Mouse (Mus musculus) hindbrain, embryonic 12.5 days (tissue): Measurements from ENCODE around the gene Zfand6. TPM values are rescaled to one million over a fixed set of nuclear protein-coding genes. Genes with fewer than 3 reads are reported as not detected.

ENCODE experiments used
- ATAC-seq: fragments of 200-750 bp; cut with Nextera tagmentation; 2 replicates; pipeline ENCODE4 v1.8.0; 2017; ENCODE audit warnings: moderate TSS enrichment; ENCODE audit not compliant: low FRiP score
- H3K27ac ChIP-seq: fragments of 300-500 bp; sonication (generic); 2 replicates; pipeline ENCODE4 v1.5.1; 2016; ENCODE audit warnings: mild to moderate bottlenecking
- H3K27me3 ChIP-seq: fragments of 300-500 bp; sonication (generic); 2 replicates; pipeline ENCODE4 v1.6.1; 2016; ENCODE audit warnings: mild to moderate bottlenecking
- H3K36me3 ChIP-seq: fragments of 300-500 bp; sonication (generic); 2 replicates; pipeline ENCODE4 v1.6.1; 2016; ENCODE audit warnings: mild to moderate bottlenecking
- H3K4me1 ChIP-seq: fragments of 300-500 bp; sonication (generic); 2 replicates; pipeline ENCODE4 v1.6.1; 2016
- H3K4me2 ChIP-seq: fragments of 300-500 bp; sonication (generic); replicated peaks from 2 replicates; pipeline ENCODE4 v1.6.1; 2016; ENCODE audit warnings: mild to moderate bottlenecking
- H3K4me3 ChIP-seq: fragments of 300-500 bp; sonication (generic); 2 replicates; pipeline ENCODE4 v1.5.1; 2016; ENCODE audit warnings: mild to moderate bottlenecking
- H3K9ac ChIP-seq: fragments of 300-500 bp; sonication (generic); 2 replicates; pipeline ENCODE4 v1.6.1; 2016; ENCODE audit warnings: mild to moderate bottlenecking, moderate library complexity
- H3K9me3 ChIP-seq: fragments of 300-500 bp; sonication (generic); replicated peaks from 2 replicates; pipeline ENCODE4 v1.6.1; 2016; ENCODE audit warnings: mild to moderate bottlenecking
- WGBS: fragments of 180-500 bp; shearing (Covaris S2); methylation state at CpG from one replicate; pipeline ENCODE4 v1.1.7; 2016; 5-methylcytosine and 5-hydroxymethylcytosine counted together
- polyA plus RNA-seq: library from polyadenylated mRNA; unstranded; fragments of >200 nt; fragmentation: Nextera tagmentation; extraction: Ambion mirVana; gene quantifications from 2 replicates; pipeline ENCODE4 v1.2.1, GENCODE M21; 2016

The Zfand6 gene
- polyA plus RNA-seq, 1 experiment from 2014 or later, result 205 TPM

DNA sequence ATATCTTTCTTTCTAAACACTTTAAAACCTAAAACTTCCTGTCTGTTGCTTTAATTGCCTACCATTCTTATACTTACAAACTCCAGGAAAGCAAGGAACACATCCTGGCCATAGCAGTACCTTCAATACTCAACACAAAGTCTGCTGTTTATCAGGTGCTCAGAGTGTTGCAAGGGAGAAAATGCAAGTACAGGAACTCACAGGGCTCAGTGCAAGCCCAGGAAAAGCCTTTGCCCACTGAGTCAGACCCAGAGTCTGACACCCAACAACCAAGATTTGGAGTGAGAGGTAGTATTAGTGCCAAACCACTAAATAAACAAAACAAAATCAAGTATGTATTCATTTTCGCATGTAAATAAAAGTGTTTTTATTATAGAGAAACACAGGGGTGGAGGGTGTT, 5.1 kb downstream of the Zfand6 start:
- 90% methylated on average over 1 of the region's 1 CpGs for WGBS

DNA sequence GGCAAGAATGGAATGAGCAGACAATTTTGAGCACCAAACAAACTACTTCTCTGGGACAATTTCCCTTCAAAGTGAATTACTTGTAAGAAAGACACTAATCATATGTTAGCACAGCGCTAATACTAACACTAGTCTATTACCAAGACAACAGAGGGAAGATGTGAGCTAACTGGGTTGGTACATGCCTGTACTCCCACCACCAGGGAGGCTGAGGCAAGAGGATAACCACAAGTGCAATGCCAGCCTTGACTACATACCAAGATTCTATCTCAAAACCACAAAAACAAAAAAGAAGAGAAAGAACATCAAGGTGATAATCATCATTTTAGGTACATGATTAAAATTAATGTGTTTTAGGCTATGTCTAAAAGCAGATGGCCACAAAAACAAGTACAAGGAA, 8.2 kb downstream of the Zfand6 start:
- 81% methylated on average over 1 of the region's 1 CpGs for WGBS
- no peak overlapping the region for H3K4me3 ChIP-seq
- no peaks in the 10 kb centered on the region for H3K9me3 ChIP-seq
- no peak overlapping the region for H3K9ac ChIP-seq
- H3K36me3 ChIP-seq, result no peaks in the 10 kb centered on the region
- H3K27me3 ChIP-seq, result no peaks in the 10 kb centered on the region
- no peak overlapping the region for H3K27ac ChIP-seq
- H3K4me1 ChIP-seq, result peaks cover 10% of the 10 kb centered on the region
- ATAC-seq, result no peak
- H3K4me2 ChIP-seq, result no peak overlapping the region

More for the DNA sequence above, 5.1 kb downstream of the Zfand6 start:
- no peaks in the 10 kb centered on the region for H3K27me3 ChIP-seq
- no peak overlapping the region for H3K4me3 ChIP-seq
- H3K9me3 ChIP-seq, result no peaks in the 10 kb centered on the region
- no peak overlapping the region for H3K27ac ChIP-seq
- H3K4me1 ChIP-seq, result peaks cover 4% of the 10 kb centered on the region
- no peak for ATAC-seq
- no peak overlapping the region for H3K9ac ChIP-seq
- H3K4me2 ChIP-seq, result no peak overlapping the region
- H3K36me3 ChIP-seq, result no peaks in the 10 kb centered on the region

DNA sequence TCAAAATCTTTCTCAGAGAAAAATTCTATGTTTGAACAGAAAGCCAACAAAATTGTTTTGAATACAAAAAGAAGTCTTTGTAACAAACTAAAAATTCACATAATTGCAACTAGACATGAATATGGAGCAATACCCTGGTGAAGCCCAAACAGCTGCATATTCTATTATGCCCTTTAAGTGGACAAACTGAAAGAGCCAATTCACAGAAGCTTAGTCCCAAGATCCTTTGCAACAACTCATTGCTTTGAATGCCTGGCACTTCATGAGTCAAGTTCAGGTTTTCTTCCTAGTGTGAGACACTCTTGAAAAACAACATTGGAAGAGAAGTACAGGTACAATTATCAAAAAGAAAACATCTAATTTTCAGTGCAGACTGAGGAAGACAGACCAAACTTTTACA, 8.8 kb downstream of the Zfand6 start:
- ATAC-seq, result no peak
- Histone ChIP-seq H3K36me3 (no peaks in the 10 kb centered on the region), H3K4me1 (peaks cover 10% of the 10 kb centered on the region), H3K9ac (no peak overlapping the region), H3K27me3 (no peaks in the 10 kb centered on the region), H3K27ac (no peak overlapping the region), H3K4me2 (no peak overlapping the region), H3K4me3 (no peak overlapping the region), H3K9me3 (no peaks in the 10 kb centered on the region)

DNA sequence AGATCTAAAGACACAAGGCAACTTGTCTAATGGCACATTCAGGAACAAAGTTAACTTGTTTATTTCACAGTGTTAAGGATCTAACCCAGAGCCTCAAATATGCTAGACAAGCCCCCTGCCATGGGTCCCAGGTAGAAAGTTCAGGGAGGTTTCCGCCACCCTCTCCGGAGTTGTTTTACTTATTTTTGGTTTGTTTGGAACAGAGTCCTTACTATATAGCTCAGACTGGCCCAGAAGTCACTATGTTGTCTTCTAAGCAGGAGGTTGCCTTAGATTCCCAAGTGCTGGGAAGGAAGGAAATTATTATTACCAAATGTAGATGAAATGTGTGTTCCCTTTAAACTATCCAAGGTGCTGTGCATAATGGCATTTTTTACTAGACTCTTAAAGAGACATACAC, 9.7 kb downstream of the Zfand6 start:
- no peaks in the 10 kb centered on the region for H3K36me3 ChIP-seq
- H3K4me2 ChIP-seq, result peak overlapping the region; percentile 46
- 74% methylated on average over 2 of the region's 2 CpGs for WGBS
- no peak overlapping the region; the same call in 1 of the 2 replicates for H3K27ac ChIP-seq
- H3K4me1 ChIP-seq, result peaks cover 10% of the 10 kb centered on the region
- H3K27me3 ChIP-seq, result no peaks in the 10 kb centered on the region
- no peak overlapping the region for H3K9ac ChIP-seq
- no peaks in the 10 kb centered on the region for H3K9me3 ChIP-seq
- H3K4me3 ChIP-seq, result peak overlapping the region; percentile 8; the same call in 1 of the 2 replicates
- ATAC-seq, result no peak

DNA sequence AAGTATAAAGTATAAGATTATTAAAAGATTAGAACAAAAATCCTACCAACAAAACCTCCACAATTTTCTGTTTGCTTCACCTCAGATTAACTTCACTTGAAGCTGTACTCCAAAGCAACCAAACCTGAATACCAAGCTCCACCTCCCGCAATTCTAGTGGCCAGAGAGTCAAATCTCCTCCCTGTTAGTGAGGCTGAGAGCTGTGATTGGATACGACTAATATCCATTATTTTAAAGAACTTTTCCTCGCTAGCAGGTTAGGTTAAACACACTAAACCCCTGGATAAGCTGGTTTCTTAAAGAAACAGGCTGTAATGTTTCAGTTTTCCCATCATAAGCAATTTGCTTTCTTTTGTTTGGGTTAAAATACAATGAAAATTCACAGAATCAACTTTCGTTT, 10.5 kb downstream of the Zfand6 start:
- Histone ChIP-seq H3K9ac (peak overlapping the region; percentile 56; the same call in 1 of the 2 replicates), H3K4me1 (peaks cover 10% of the 10 kb centered on the region), H3K36me3 (no peaks in the 10 kb centered on the region), H3K27me3 (no peaks in the 10 kb centered on the region), H3K4me2 (peak overlapping the region; percentile 46), H3K27ac (no peak overlapping the region), H3K9me3 (no peaks in the 10 kb centered on the region), H3K4me3 (peak overlapping the region; percentile 42)
- WGBS, result 4% methylated on average over 4 of the region's 4 CpGs
- ATAC-seq, result peak; percentile 97

DNA sequence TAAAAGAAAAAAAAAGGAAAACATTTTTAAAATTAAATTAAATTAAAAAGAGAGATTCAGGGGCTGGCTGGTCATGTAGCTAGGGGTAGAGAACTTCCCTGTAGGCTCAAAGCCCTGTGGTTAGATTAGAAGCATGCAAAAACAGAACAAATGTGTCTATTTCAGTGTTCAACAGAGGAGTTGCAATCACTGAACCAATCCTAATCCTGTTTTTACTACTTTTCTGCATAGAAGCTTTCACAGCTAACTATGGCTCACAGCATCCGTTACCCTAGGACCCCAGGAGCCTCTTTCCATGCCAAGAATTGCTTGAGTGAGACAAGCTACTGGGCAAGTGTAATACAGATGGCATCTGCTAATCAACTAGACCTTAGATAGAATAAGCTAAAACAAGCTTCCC, 16.7 kb downstream of the Zfand6 start:
- no peaks in the 10 kb centered on the region for H3K27me3 ChIP-seq
- ATAC-seq, result no peak
- no peaks in the 10 kb centered on the region for H3K9me3 ChIP-seq
- H3K27ac ChIP-seq, result no peak overlapping the region
- no peak overlapping the region for H3K4me2 ChIP-seq
- no peaks in the 10 kb centered on the region for H3K36me3 ChIP-seq
- 79% methylated on average over 1 of the region's 1 CpGs for WGBS
- H3K9ac ChIP-seq, result no peak overlapping the region
- H3K4me1 ChIP-seq, result peaks cover 8% of the 10 kb centered on the region
- no peak overlapping the region for H3K4me3 ChIP-seq

DNA sequence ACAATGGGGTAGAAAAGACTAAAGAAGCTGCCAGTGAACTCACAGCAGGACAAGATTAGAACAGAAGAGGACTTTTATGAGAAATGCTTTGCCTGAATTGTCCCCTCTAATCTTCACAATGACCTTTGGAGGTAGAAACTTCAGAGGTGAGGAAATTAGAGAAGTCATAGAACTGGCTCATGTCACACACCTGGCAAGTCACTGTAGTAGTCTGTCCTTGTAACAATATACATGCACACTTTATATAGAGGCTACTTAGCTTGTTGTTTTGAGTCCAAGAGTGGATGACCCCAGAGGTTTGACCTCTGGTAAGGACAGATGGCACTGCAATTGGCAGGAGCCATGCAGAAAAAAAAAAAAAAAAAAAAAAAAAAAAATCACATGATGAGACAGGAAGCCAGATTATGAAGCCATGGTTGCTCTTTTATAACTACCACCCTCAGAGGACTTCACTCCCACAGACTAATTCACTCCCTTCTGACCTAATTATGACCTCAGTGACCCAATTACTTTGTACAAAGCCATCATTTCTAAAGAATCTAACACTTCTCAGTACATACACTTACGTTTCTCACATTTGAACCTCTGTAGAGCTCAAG, 20.1 kb downstream of the Zfand6 start:
- no peaks in the 10 kb centered on the region for H3K9me3 ChIP-seq
- H3K27ac ChIP-seq, result no peak overlapping the region
- H3K4me3 ChIP-seq, result no peak overlapping the region
- H3K27me3 ChIP-seq, result no peaks in the 10 kb centered on the region
- WGBS, result 55% methylated on average over 1 of the region's 1 CpGs
- H3K4me2 ChIP-seq, result no peak overlapping the region
- no peaks in the 10 kb centered on the region for H3K36me3 ChIP-seq
- ATAC-seq, result no peak
- no peak overlapping the region for H3K9ac ChIP-seq
- peaks cover 4% of the 10 kb centered on the region; the same call in 1 of the 2 replicates for H3K4me1 ChIP-seq

DNA sequence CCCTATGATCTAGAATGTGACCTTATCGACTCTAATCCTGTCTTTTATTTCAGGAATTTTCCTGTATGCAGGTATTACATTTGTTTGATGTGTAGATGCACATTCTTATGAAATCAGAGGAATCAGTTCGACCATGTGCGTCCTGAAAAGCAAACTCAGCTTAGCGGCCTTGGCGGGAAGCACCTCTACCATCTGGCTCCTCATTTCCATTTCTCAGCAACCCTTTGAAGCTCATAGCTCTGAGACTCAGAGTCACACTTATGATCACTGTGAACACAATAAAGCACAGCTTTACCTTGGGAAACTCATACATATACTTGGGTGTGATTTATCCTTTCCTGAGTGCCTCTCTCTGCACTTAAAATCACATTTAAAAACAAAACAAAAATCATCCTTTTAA, 21.8 kb downstream of the Zfand6 start:
- Histone ChIP-seq H3K36me3 (no peaks in the 10 kb centered on the region), H3K4me1 (peaks cover 4% of the 10 kb centered on the region; the same call in 1 of the 2 replicates), H3K4me2 (no peak overlapping the region), H3K9ac (no peak overlapping the region), H3K27ac (no peak overlapping the region), H3K9me3 (no peaks in the 10 kb centered on the region), H3K4me3 (no peak overlapping the region), H3K27me3 (no peaks in the 10 kb centered on the region)
- WGBS, result 85% methylated on average over 5 of the region's 5 CpGs
- ATAC-seq, result no peak

DNA sequence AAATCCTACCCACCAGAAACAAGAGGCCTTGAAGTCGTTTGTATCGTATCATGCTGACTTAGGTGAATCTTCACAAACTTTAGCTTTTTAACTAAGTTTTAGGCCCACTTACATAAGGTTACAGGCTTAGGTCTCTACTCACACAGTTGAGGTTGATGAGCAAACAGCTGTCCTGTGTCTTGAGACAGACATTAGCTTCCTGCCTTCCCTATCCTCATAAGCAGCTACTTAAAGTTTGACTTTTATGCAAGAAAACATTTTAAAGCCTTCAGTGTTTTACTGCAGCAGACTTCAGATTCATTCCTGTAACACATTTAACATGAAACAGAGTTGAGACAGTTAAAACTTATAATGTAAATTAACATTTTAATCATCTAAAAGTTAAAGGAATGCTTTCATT, 37.0 kb downstream of the Zfand6 start:
- Histone ChIP-seq H3K9me3 (no peaks in the 10 kb centered on the region), H3K9ac (no peak overlapping the region), H3K4me2 (no peak overlapping the region), H3K36me3 (no peaks in the 10 kb centered on the region), H3K4me1 (no peaks in the 10 kb centered on the region), H3K4me3 (no peak overlapping the region), H3K27me3 (no peaks in the 10 kb centered on the region), H3K27ac (no peak overlapping the region)
- no peak for ATAC-seq
- 84% methylated on average over 2 of the region's 2 CpGs for WGBS

DNA sequence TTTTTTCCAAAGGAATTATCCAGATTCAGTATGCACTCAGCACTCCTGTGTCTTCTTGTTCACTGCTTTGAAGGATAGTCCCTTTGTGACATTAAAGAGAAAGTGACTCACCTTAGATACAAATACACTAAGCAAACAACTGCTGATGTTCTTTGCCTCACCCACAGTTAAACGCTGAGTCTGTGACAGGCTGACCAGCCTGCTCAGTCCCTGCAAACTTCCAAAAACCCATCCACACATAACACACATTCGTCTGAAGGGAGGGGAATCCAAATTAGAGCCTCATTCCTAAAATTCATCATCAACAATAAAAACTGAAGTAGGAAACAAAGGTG, 37.8 kb downstream of the Zfand6 start:
- 85% methylated on average over 2 of the region's 2 CpGs for WGBS
- H3K27me3 ChIP-seq, result no peaks in the 10 kb centered on the region
- no peak overlapping the region for H3K4me3 ChIP-seq
- H3K9ac ChIP-seq, result no peak overlapping the region
- no peaks in the 10 kb centered on the region for H3K36me3 ChIP-seq
- no peaks in the 10 kb centered on the region for H3K4me1 ChIP-seq
- H3K4me2 ChIP-seq, result no peak overlapping the region
- H3K27ac ChIP-seq, result no peak overlapping the region
- no peaks in the 10 kb centered on the region for H3K9me3 ChIP-seq
- no peak for ATAC-seq

DNA sequence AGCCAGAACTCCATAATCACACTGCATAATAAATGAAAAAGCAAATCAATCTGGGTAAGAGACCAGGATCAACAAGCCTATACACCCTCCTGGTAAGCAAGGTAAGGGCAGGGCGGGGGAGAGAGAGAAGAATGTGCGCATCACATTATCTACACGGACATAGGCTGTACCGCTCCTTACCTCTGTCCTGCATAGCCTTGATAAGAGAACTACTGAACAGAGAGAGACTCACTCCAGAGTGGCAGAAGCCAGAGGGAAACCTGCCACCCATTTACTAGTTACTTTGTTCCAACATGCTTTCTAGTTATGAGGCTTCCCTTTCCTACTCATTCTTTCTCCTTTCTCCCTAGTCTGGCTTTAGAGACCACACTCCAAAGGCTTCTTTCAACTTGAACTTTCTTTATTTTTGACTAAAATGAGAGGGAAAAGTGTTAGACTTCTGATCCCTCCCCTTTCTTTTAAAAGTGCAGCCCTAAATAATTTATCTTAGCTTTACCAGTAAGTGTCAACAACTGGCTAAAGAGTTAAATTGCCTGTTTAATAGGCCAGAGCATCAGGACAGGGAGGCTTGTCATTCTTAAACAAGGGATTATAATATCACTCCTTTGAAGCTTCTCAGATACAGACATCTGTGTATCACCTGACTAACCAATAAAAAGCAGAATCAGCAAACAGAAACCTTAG, 38.3 kb downstream of the Zfand6 start:
- no peak for ATAC-seq
- 91% methylated on average over 4 of the region's 4 CpGs for WGBS
- no peak overlapping the region for H3K27ac ChIP-seq

DNA sequence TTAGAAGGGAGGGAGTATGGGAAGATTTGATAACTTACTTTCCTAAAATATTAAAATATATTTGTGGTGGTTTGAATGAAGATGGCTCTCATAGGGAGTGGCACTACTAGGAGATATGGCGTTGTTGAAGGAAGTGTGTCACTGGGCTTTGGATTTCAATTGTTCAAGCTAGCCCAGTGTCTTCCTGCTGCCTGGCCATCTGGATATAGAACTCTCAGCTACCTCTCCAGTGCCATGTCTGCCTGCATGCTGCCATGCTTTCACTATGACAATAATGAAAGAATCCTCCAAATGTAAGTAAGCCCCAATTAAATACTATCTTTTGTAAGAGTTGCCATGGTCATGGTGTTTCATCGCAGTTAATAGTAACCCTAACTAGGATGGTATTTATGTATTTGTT, 40.7 kb downstream of the Zfand6 start:
- no peak for ATAC-seq
- H3K27me3 ChIP-seq, result no peaks in the 10 kb centered on the region
- no peaks in the 10 kb centered on the region for H3K36me3 ChIP-seq
- H3K4me3 ChIP-seq, result no peak overlapping the region
- H3K9ac ChIP-seq, result no peak overlapping the region
- no peak overlapping the region for H3K27ac ChIP-seq
- no peaks in the 10 kb centered on the region for H3K4me1 ChIP-seq
- no peak overlapping the region for H3K4me2 ChIP-seq
- WGBS, result 93% methylated on average over 2 of the region's 2 CpGs
- H3K9me3 ChIP-seq, result no peaks in the 10 kb centered on the region

More for the DNA sequence above, 38.3 kb downstream of the Zfand6 start:
- no peak overlapping the region for H3K9ac ChIP-seq
- H3K36me3 ChIP-seq, result no peaks in the 10 kb centered on the region
- no peaks in the 10 kb centered on the region for H3K4me1 ChIP-seq
- no peak overlapping the region for H3K4me2 ChIP-seq
- H3K9me3 ChIP-seq, result no peaks in the 10 kb centered on the region
- H3K27me3 ChIP-seq, result no peaks in the 10 kb centered on the region
- H3K4me3 ChIP-seq, result no peak overlapping the region

DNA sequence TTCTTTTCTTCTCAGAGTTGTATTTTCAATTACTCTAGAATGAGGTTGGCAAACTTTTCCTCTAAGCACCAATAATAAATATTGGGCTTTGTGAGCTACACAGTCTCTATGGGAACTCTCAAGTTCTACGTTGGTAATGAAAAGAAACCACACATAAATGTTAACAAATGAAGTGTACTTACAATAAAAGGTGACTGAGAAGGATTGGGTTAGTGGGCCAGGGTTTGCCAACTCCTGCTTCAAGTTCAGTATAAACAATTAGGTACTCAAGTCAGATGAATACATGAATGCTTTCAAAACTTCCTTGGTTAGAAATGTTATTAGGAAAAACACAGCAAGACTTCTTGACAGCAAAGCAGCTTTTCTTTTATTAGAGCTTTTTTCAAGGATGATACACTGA, 43.5 kb downstream of the Zfand6 start:
- no peak for ATAC-seq
- H3K4me2 ChIP-seq, result no peak overlapping the region
- WGBS, result 85% methylated on average over 1 of the region's 1 CpGs
- H3K4me3 ChIP-seq, result no peak overlapping the region
- H3K36me3 ChIP-seq, result no peaks in the 10 kb centered on the region
- H3K27me3 ChIP-seq, result no peaks in the 10 kb centered on the region
- H3K9me3 ChIP-seq, result no peaks in the 10 kb centered on the region
- H3K9ac ChIP-seq, result no peak overlapping the region
- H3K27ac ChIP-seq, result no peak overlapping the region
- H3K4me1 ChIP-seq, result no peaks in the 10 kb centered on the region
